Mouse (Mus musculus): ENCODE measurements around the gene Per1.

Per1 gene

GRCm38 (mm10) chr11:69114621-69115020 lies 19.6 kb downstream of the Per1 start:
- no peak for DNase-seq (ENCODE audit: low read depth, low spot score)

- DNase-seq (ENCODE audit: low read depth, low spot score), result no peak
Observed at GRCm38 (mm10) chr11:69116843-69117242, 21.8 kb downstream of the Per1 start.

- peak; percentile 72 for DNase-seq (ENCODE audit: low read depth, low spot score)
Observed at GRCm38 (mm10) chr11:69117737-69118695, 23.0 kb downstream of the Per1 start.

GRCm38 (mm10) chr11:69118765-69119164 lies 23.7 kb downstream of the Per1 start:
- peak; percentile 88 for DNase-seq (ENCODE audit: low read depth, low spot score)

- DNase-seq (ENCODE audit: low read depth, low spot score), result no peak
Observed at GRCm38 (mm10) chr11:69119446-69120155, 24.6 kb downstream of the Per1 start.

GRCm38 (mm10) chr11:69120221-69121000 lies 25.4 kb downstream of the Per1 start, which contains the start of gene Hes7:
Gene Hes7, plus strand, starts transcription at chr11:69120404.
- peak; percentile 44 for DNase-seq (ENCODE audit: low read depth, low spot score)

- peak; percentile 48 for DNase-seq (ENCODE audit: low read depth, low spot score)
Observed at GRCm38 (mm10) chr11:69121001-69121740, 26.2 kb downstream of the Per1 start.

- DNase-seq (ENCODE audit: low read depth, low spot score), result peak; percentile 63
Observed at GRCm38 (mm10) chr11:69121741-69122335, 26.8 kb downstream of the Per1 start.

- peak; percentile 73 for DNase-seq (ENCODE audit: low read depth, low spot score)
Observed at GRCm38 (mm10) chr11:69122336-69122951, 27.4 kb downstream of the Per1 start, which contains the start of gene 9130213A22Rik. Gene 9130213A22Rik, minus strand, starts transcription at chr11:69122589.

- DNase-seq (ENCODE audit: low read depth, low spot score), result peak; percentile 88
Observed at GRCm38 (mm10) chr11:69123056-69123692, 28.2 kb downstream of the Per1 start.

- DNase-seq (ENCODE audit: low read depth, low spot score), result peak; percentile 87
Observed at GRCm38 (mm10) chr11:69123693-69124497, 28.9 kb downstream of the Per1 start.

- peak; percentile 86 for DNase-seq (ENCODE audit: low read depth, low spot score)
Observed at GRCm38 (mm10) chr11:69124498-69124847, 29.5 kb downstream of the Per1 start.

GRCm38 (mm10) chr11:69125041-69125851 lies 30.2 kb downstream of the Per1 start:
- DNase-seq (ENCODE audit: low read depth, low spot score), result peak; percentile 90

- DNase-seq (ENCODE audit: low read depth, low spot score), result no peak
Observed at GRCm38 (mm10) chr11:69125852-69125918, 30.7 kb downstream of the Per1 start, which contains the start of gene Aloxe3. Gene Aloxe3, plus strand, starts transcription at chr11:69125896.

GRCm38 (mm10) chr11:69125919-69126705 lies 31.1 kb downstream of the Per1 start:
- DNase-seq (ENCODE audit: low read depth, low spot score), result peak; percentile 58

GRCm38 (mm10) chr11:69126706-69127095 lies 31.7 kb downstream of the Per1 start:
- no peak for DNase-seq (ENCODE audit: low read depth, low spot score)

- DNase-seq (ENCODE audit: low read depth, low spot score), result no peak
Observed at GRCm38 (mm10) chr11:69128426-69129122, 33.6 kb downstream of the Per1 start.

All from CD4-positive, CD25-positive, alpha-beta regulatory T cell, adult 2 months (primary cell).